Mouse (Mus musculus) kidney, adult 2 months (tissue): ENCODE measurements at regions not wholly inside any gene's neighbourhood (a gene's known extent, or its start where the extent isn't known, plus 50 kb on each side); places are given as distances from the start of the nearest gene placed in this dataset.

Experiments used
- CTCF ChIP-seq: fragments of 200-500 bp; conservative IDR thresholded peaks from 2 replicates; pipeline ENCODE4 v1.5.1; 2011; ENCODE audit warnings: low read depth, mild to moderate bottlenecking, control low read depth, low read length, moderate library complexity, mixed read lengths; ENCODE audit not compliant: insufficient read depth, insufficient read length
- POLR2A ChIP-seq: fragments of 200-500 bp; IDR thresholded peaks from one replicate; pipeline ENCODE4 v1.6.1; 2011; ENCODE audit warnings: low read depth, low read length, control low read depth

GRCm38 (mm10) chr2:178958829-178959228 lies 483.4 kb upstream of the Cdh4 start:
- no peak for TF ChIP-seq CTCF
- no peak for TF ChIP-seq POLR2A
